Mouse (Mus musculus): ENCODE data around the gene Actr3b. TPM values are rescaled to one million over a fixed set of nuclear protein-coding genes. Genes with fewer than 3 reads are reported as not detected.
"Not testable (repeated sequence)": the region's sequence is repeated elsewhere in the genome, so short reads cannot be mapped to it uniquely, and the experiment has no call there.

Gene Actr3b
- polyA plus RNA-seq, 1 experiment from 2014 or later: 29.7 TPM

DNA sequence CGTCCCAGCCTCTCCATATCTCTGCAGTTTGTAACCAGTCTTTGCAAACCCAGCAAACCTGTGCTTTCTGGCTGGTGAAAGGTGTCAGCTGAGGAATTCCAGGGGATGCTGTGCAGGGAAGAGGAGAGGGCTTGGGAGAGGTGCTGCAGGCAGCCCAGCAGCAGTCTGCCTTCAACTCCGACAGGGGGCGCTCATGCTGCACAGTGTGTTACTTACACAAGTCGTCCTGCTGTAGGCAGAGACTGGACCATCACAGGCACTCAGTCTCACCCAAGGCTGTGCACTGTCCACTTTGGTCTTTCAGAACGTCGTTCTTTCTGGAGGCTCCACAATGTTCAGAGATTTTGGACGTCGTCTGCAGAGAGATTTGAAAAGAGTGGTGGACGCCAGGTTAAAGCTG is 88.3 kb downstream of the Actr3b start:
- Histone ChIP-seq H3K4me3 (no peak overlapping the region), H3K9me3 (replicated peaks) (no peaks in the 10 kb centered on the region), H3K36me3 (no peaks in the 10 kb centered on the region), H3K9ac (no peak overlapping the region), H3K27ac (no peak overlapping the region), H3K27me3 (no peaks in the 10 kb centered on the region), H3K4me2 (no peak overlapping the region), H3K4me1 (replicated peaks) (no peaks in the 10 kb centered on the region)
- ATAC-seq (replicated peaks; ENCODE audit: insufficient number of reproducible peaks, insufficient read depth, low FRiP score, low read depth): no peak
- WGBS: 43% methylated on average over 9 of the region's 9 CpGs

GRCm38 (mm10) chr5:25866201-25866600 is 106.4 kb downstream of the Actr3b start:
- Histone ChIP-seq H3K9me3 (replicated peaks) (no peaks in the 10 kb centered on the region), H3K9ac (no peak overlapping the region), H3K36me3 (no peaks in the 10 kb centered on the region), H3K27me3 (no peaks in the 10 kb centered on the region), H3K4me2 (no peak overlapping the region), H3K4me1 (replicated peaks) (no peaks in the 10 kb centered on the region), H3K27ac (no peak overlapping the region), H3K4me3 (no peak overlapping the region)
- no peak for ATAC-seq (replicated peaks; ENCODE audit: insufficient number of reproducible peaks, insufficient read depth, low FRiP score, low read depth)
- WGBS: 48% methylated on average over 3 of the region's 3 CpGs

GRCm38 (mm10) chr5:25869880-25870279 is 110.1 kb downstream of the Actr3b start:
- Histone ChIP-seq H3K4me1 (replicated peaks) (no peaks in the 10 kb centered on the region), H3K9me3 (replicated peaks) (no peaks in the 10 kb centered on the region), H3K4me2 (no peak overlapping the region), H3K9ac (no peak overlapping the region), H3K27me3 (no peaks in the 10 kb centered on the region), H3K36me3 (no peaks in the 10 kb centered on the region), H3K27ac (no peak overlapping the region), H3K4me3 (no peak overlapping the region)
- no peak for ATAC-seq (replicated peaks; ENCODE audit: insufficient number of reproducible peaks, insufficient read depth, low FRiP score, low read depth)
- 73% methylated on average over 8 of the region's 8 CpGs for WGBS

GRCm38 (mm10) chr5:25870632-25871031 is 110.8 kb downstream of the Actr3b start:
- Histone ChIP-seq H3K9me3 (replicated peaks) (no peaks in the 10 kb centered on the region), H3K27ac (no peak overlapping the region), H3K36me3 (no peaks in the 10 kb centered on the region), H3K9ac (no peak overlapping the region), H3K4me3 (no peak overlapping the region), H3K4me1 (replicated peaks) (no peaks in the 10 kb centered on the region), H3K4me2 (no peak overlapping the region), H3K27me3 (no peaks in the 10 kb centered on the region)
- 48% methylated on average over 3 of the region's 3 CpGs for WGBS
- ATAC-seq (replicated peaks; ENCODE audit: insufficient number of reproducible peaks, insufficient read depth, low FRiP score, low read depth): no peak

GRCm38 (mm10) chr5:25871342-25872023 is 111.7 kb downstream of the Actr3b start:
- no peaks in the 10 kb centered on the region for H3K27me3 ChIP-seq
- no peak overlapping the region for H3K27ac ChIP-seq
- H3K4me1 ChIP-seq (replicated peaks): no peaks in the 10 kb centered on the region
- no peak for ATAC-seq (replicated peaks; ENCODE audit: insufficient number of reproducible peaks, insufficient read depth, low FRiP score, low read depth)
- no peak overlapping the region for H3K9ac ChIP-seq
- WGBS: 86% methylated on average over 12 of the region's 12 CpGs
- H3K9me3 ChIP-seq (replicated peaks): no peaks in the 10 kb centered on the region
- no peak overlapping the region for H3K4me3 ChIP-seq
- no peaks in the 10 kb centered on the region for H3K36me3 ChIP-seq
- H3K4me2 ChIP-seq: no peak overlapping the region

GRCm38 (mm10) chr5:25873046-25873445 is 113.2 kb downstream of the Actr3b start:
- Histone ChIP-seq H3K4me3 (no peak overlapping the region), H3K36me3 (no peaks in the 10 kb centered on the region), H3K9ac (no peak overlapping the region), H3K27ac (no peak overlapping the region), H3K27me3 (no peaks in the 10 kb centered on the region), H3K4me2 (no peak overlapping the region), H3K9me3 (replicated peaks) (no peaks in the 10 kb centered on the region), H3K4me1 (replicated peaks) (0 out of 2 replicates have a peak, but pooled peaks cover 2% of the 10 kb centered on the region)
- no peak for ATAC-seq (replicated peaks; ENCODE audit: insufficient number of reproducible peaks, insufficient read depth, low FRiP score, low read depth)
- WGBS: 55% methylated on average over 2 of the region's 2 CpGs

DNA sequence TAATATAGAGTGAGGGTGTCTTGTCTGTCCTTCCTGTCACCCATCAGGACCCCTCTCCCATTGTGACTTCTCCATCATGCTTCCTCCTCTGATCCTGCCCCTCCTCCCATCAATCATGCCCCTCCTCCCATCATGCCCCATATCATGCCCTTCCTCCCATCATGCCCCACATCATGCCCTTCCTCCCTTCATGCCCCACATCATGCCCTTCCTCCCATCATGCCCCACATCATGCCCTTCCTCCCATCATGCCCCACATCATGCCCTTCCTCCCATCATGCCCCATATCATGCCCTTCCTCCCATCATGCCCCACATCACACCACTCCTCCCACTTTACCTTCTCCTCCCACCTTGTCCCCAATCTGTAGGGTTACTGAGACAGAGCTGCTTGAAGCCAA is 116.1 kb downstream of the Actr3b start:
- not testable (repeated sequence) for H3K9me3 ChIP-seq (replicated peaks); H3K4me1 ChIP-seq (replicated peaks)

GRCm38 (mm10) chr5:25877281-25877680 is 117.5 kb downstream of the Actr3b start:
- H3K9me3 ChIP-seq (replicated peaks): no peaks in the 10 kb centered on the region
- no peaks in the 10 kb centered on the region for H3K27me3 ChIP-seq
- no peak overlapping the region for H3K9ac ChIP-seq
- 56% methylated on average over 5 of the region's 5 CpGs for WGBS
- no peak overlapping the region for H3K27ac ChIP-seq
- no peaks in the 10 kb centered on the region for H3K36me3 ChIP-seq
- H3K4me3 ChIP-seq: no peak overlapping the region
- ATAC-seq (replicated peaks; ENCODE audit: insufficient number of reproducible peaks, insufficient read depth, low FRiP score, low read depth): no peak
- H3K4me1 ChIP-seq (replicated peaks): 0 out of 2 replicates have a peak, but pooled peaks cover 2% of the 10 kb centered on the region
- no peak overlapping the region for H3K4me2 ChIP-seq

More for the DNA sequence above, 116.1 kb downstream of the Actr3b start:
- H3K9ac ChIP-seq; H3K36me3 ChIP-seq; H3K27ac ChIP-seq; H3K27me3 ChIP-seq; H3K4me2 ChIP-seq; H3K4me3 ChIP-seq; ATAC-seq (replicated peaks; ENCODE audit: insufficient number of reproducible peaks, insufficient read depth, low FRiP score, low read depth): not testable (repeated sequence)

DNA sequence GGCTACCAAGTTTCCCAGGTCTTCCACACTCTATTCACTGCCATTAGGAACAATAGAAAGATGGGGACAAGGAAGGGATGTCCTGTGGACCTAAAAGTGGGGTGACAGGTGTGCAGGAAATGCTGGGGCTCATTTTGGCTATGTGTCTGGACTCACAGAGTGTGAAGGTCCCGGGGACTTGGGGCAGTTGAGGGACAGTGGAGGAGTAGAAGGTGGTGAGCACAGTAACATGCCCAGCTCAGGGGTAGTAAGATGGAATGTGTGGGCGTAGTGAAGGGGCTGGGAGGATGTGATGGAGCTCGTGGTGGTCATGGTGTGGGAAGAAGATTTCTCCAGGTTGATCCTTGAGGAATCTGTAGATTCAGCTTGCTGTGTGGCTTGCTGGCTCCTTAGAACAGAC is 118.2 kb downstream of the Actr3b start:
- 58% methylated on average over 3 of the region's 3 CpGs for WGBS
- no peaks in the 10 kb centered on the region for H3K36me3 ChIP-seq
- no peak overlapping the region for H3K4me3 ChIP-seq
- H3K4me2 ChIP-seq: no peak overlapping the region
- 0 out of 2 replicates have a peak, but pooled peaks cover 2% of the 10 kb centered on the region for H3K4me1 ChIP-seq (replicated peaks)
- H3K9ac ChIP-seq: no peak overlapping the region
- no peak for ATAC-seq (replicated peaks; ENCODE audit: insufficient number of reproducible peaks, insufficient read depth, low FRiP score, low read depth)
- no peaks in the 10 kb centered on the region for H3K27me3 ChIP-seq
- H3K9me3 ChIP-seq (replicated peaks): no peaks in the 10 kb centered on the region
- no peak overlapping the region for H3K27ac ChIP-seq

DNA sequence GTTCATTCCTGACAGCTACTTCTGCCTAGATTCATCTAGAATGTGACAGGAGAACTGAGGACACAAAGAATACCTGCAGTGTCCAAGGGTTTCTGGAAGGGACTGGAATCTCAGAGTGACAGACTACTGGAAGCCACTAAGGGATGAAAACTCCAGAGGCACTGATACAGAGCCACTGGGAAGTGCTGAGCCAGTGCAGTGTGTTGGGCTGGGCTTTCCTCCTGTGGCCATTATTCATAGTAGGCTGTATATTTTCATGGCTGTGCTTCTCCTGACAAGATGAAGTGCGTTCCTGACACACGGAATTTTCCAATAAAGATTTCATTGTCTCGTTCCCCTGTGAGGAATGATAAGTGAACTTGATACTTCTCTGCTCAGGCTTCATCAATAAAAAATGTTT is 126.9 kb downstream of the Actr3b start:
- no peak for ATAC-seq (replicated peaks; ENCODE audit: insufficient number of reproducible peaks, insufficient read depth, low FRiP score, low read depth)
- Histone ChIP-seq H3K4me1 (replicated peaks) (0 out of 2 replicates have a peak, but pooled peaks cover 4% of the 10 kb centered on the region), H3K36me3 (no peaks in the 10 kb centered on the region), H3K4me3 (no peak overlapping the region), H3K27ac (no peak overlapping the region), H3K27me3 (no peaks in the 10 kb centered on the region), H3K9me3 (replicated peaks) (peaks cover 5% of the 10 kb centered on the region), H3K9ac (no peak overlapping the region), H3K4me2 (no peak overlapping the region)
- WGBS: 66% methylated on average over 3 of the region's 3 CpGs

DNA sequence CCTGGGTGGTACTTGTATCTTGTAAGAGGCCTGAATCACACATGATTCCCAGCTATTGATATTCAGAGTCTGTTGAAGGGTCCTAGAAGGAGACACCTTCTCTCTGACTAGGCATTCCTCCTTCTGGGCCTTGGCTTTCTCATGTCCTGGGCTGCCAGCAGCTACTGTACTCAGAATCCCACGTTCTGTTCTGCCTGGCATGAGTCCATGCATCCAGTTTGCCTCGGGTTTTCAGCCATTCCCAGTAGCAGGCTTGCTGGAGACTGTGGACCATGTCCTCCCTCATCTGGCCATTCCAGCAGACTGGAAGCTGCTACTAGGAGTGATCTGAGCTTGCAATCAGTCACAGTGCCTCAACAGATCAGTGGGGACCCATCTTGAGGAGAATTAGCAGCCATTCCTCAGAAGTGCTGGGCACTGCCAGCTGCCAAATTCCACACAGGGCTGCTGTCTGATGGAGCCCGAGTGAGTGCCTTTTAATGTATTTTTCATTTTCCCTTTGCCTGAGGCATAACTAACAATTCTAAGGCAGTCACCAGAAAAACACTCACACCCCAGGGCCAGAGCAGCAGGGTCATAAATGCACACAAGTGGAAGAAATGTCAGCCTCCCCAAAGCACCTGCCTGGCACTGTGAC is 130.1 kb downstream of the Actr3b start:
- no peak overlapping the region for H3K4me3 ChIP-seq
- 0 out of 2 replicates have a peak, but pooled peaks cover 4% of the 10 kb centered on the region for H3K4me1 ChIP-seq (replicated peaks)
- 42% methylated on average over 3 of the region's 3 CpGs for WGBS
- no peak overlapping the region for H3K27ac ChIP-seq
- no peak overlapping the region for H3K4me2 ChIP-seq
- H3K27me3 ChIP-seq: no peaks in the 10 kb centered on the region
- ATAC-seq (replicated peaks; ENCODE audit: insufficient number of reproducible peaks, insufficient read depth, low FRiP score, low read depth): no peak
- no peak overlapping the region for H3K9ac ChIP-seq
- peaks cover 3% of the 10 kb centered on the region for H3K9me3 ChIP-seq (replicated peaks)
- no peaks in the 10 kb centered on the region for H3K36me3 ChIP-seq

- Histone ChIP-seq H3K27ac (no peak overlapping the region), H3K4me2 (no peak overlapping the region), H3K9me3 (replicated peaks) (no peaks in the 10 kb centered on the region), H3K4me3 (no peak overlapping the region), H3K27me3 (no peaks in the 10 kb centered on the region), H3K4me1 (replicated peaks) (0 out of 2 replicates have a peak, but pooled peaks cover 4% of the 10 kb centered on the region), H3K36me3 (no peaks in the 10 kb centered on the region), H3K9ac (no peak overlapping the region)
- WGBS: 39% methylated on average over 1 of the region's 1 CpGs
- peak; percentile 50 for ATAC-seq (replicated peaks; ENCODE audit: insufficient number of reproducible peaks, insufficient read depth, low FRiP score, low read depth)
Observed at GRCm38 (mm10) chr5:25891321-25891720, 131.5 kb downstream of the Actr3b start.

Data from heart, embryonic 15.5 days (tissue).